Mouse (Mus musculus) heart, adult 2 months (tissue): ENCODE measurements around the gene Icos.

ENCODE experiments used
- CTCF ChIP-seq: fragments of 200-600 bp; IDR thresholded peaks from 2 replicates; pipeline ENCODE4 v1.8.1; 2022; ENCODE audit warnings: antibody characterized with exemption, mild to moderate bottlenecking, moderate library complexity
- EP300 ChIP-seq: fragments of 200-500 bp; IDR thresholded peaks from 2 replicates; pipeline ENCODE4 v1.6.1; 2011; ENCODE audit warnings: low read depth, low read length, control low read depth; ENCODE audit not compliant: insufficient read depth
- POLR2A ChIP-seq: fragments of 200-500 bp; IDR thresholded peaks from 2 replicates; pipeline ENCODE4 v1.6.1; 2011; ENCODE audit warnings: mild to moderate bottlenecking, low read depth, low read length, control low read depth; ENCODE audit not compliant: insufficient read depth

GRCm38 (mm10) chr1:60955186-60955585, 22.5 kb upstream of the Icos start:
- TF ChIP-seq CTCF (no peak), EP300 (no peak), POLR2A (no peak)
